Mouse (Mus musculus) left cerebral cortex, postnatal 25 days (tissue): Measurements from ENCODE around the gene Lgalsl. TPM values are rescaled to one million over a fixed set of nuclear protein-coding genes. Genes with fewer than 3 reads are reported as not detected.

Experiments
- DNase-seq, 2 experiments: peaks; one replicate each; pipeline ENCODE4 v3.0.0; 2022; ENCODE audit warnings: low spot score in 2 of 2, mixed read lengths in 1 of 2
- intact Hi-C: fragments of 180-260 bp; cut with DNase I; formaldehyde crosslinking; loops from one replicate; pipeline ENCODE4 v1.15.1; 2025
- total RNA-seq, 2 experiments: library from RNA; stranded (reverse); gene quantifications; 2 replicates each; pipeline ENCODE4 v1.2.3; 2021

Gene Lgalsl
- total RNA-seq, 2 experiments from 2014 or later: 86.2 to 93.4 TPM

- intact Hi-C loops: loop anchor here (2.0 kb wide), 1 partner anchor 89 kb away; the partner anchor contains the start of gene Aftph
These were observed 717 bp downstream of the Lgalsl start for GRCm38 (mm10) chr11:20829993-20830685.

GRCm38 (mm10) chr11:20829056-20829686 lies 1.7 kb downstream of the Lgalsl start:
- DNase-seq: peak; percentile 13 to 16
- intact Hi-C loops: no loop called here

More at GRCm38 (mm10) chr11:20829993-20830685, 717 bp downstream of the Lgalsl start:
- DNase-seq: peak in 1 of 2 experiments; percentile 12

GRCm38 (mm10) chr11:20823961-20824360 lies 6.9 kb downstream of the Lgalsl start:
- DNase-seq: no peak
- intact Hi-C loops: no loop called here

GRCm38 (mm10) chr11:20823301-20823700 lies 7.6 kb downstream of the Lgalsl start:
- intact Hi-C loops: no loop called here
- DNase-seq: no peak

GRCm38 (mm10) chr11:20821351-20821750 lies 9.5 kb downstream of the Lgalsl start:
- intact Hi-C loops: no loop called here

GRCm38 (mm10) chr11:20813901-20814523 lies 16.8 kb downstream of the Lgalsl start:
- DNase-seq: peak in 1 of 2 experiments; percentile 9
- intact Hi-C loops: no loop called here

More at GRCm38 (mm10) chr11:20821351-20821750, 9.5 kb downstream of the Lgalsl start:
- DNase-seq: no peak

GRCm38 (mm10) chr11:20812153-20812887 lies 18.5 kb downstream of the Lgalsl start:
- intact Hi-C loops: no loop called here
- DNase-seq: no peak

GRCm38 (mm10) chr11:20806659-20807058 lies 24.2 kb downstream of the Lgalsl start:
- intact Hi-C loops: no loop called here
- no peak for DNase-seq

- no peak for DNase-seq
- intact Hi-C loops: no loop called here
These were observed 25.1 kb downstream of the Lgalsl start for GRCm38 (mm10) chr11:20805604-20806249.

- intact Hi-C loops: no loop called here
- DNase-seq: no peak
These were observed 26.4 kb downstream of the Lgalsl start for GRCm38 (mm10) chr11:20804416-20804815.

GRCm38 (mm10) chr11:20800277-20801092 lies 30.4 kb downstream of the Lgalsl start:
- intact Hi-C loops: no loop called here
- no peak for DNase-seq

GRCm38 (mm10) chr11:20797841-20798240 lies 33.0 kb downstream of the Lgalsl start:
- intact Hi-C loops: loop anchor here (10.0 kb wide), 1 partner anchor 637 kb away; no protein-coding TSS in a partner anchor
- no peak for DNase-seq

GRCm38 (mm10) chr11:20795466-20795865 lies 35.4 kb downstream of the Lgalsl start:
- intact Hi-C loops: loop anchor here (10.0 kb wide), 1 partner anchor 639 kb away; no protein-coding TSS in a partner anchor
- DNase-seq: no peak

GRCm38 (mm10) chr11:20794913-20795254 lies 36.0 kb downstream of the Lgalsl start:
- no peak for DNase-seq
- intact Hi-C loops: loop anchor here (1.0 to 10.0 kb wide), 3 partner anchors 119 to 640 kb away; no protein-coding TSS in a partner anchor

GRCm38 (mm10) chr11:20794196-20794912 lies 36.5 kb downstream of the Lgalsl start:
- DNase-seq: peak; percentile 86 to 91
- intact Hi-C loops: loop anchor here (1.0 to 10.0 kb wide), 3 partner anchors 120 to 640 kb away; no protein-coding TSS in a partner anchor

- intact Hi-C loops: loop anchor here (1.0 to 10.0 kb wide), 3 partner anchors 121 to 641 kb away; no protein-coding TSS in a partner anchor
- DNase-seq: no peak
These were observed 37.2 kb downstream of the Lgalsl start for GRCm38 (mm10) chr11:20793676-20794075.

GRCm38 (mm10) chr11:20792667-20793066 lies 38.2 kb downstream of the Lgalsl start:
- no peak for DNase-seq
- intact Hi-C loops: loop anchor here (10.0 kb wide), 1 partner anchor 642 kb away; no protein-coding TSS in a partner anchor

- DNase-seq: no peak
- intact Hi-C loops: loop anchor here (10.0 kb wide), 1 partner anchor 643 kb away; no protein-coding TSS in a partner anchor
These were observed 39.5 kb downstream of the Lgalsl start for GRCm38 (mm10) chr11:20791334-20791733.
